Mouse (Mus musculus): ENCODE measurements around the gene Bace1.
"Not testable (repeated sequence)": the region's sequence is repeated elsewhere in the genome, so short reads cannot be mapped to it uniquely, and the experiment has no call there.

The Bace1 gene

GRCm38 (mm10) chr9:45838069-45838433, 329 bp upstream of the Bace1 start:
- in situ Hi-C loops (cut with MseI, MboI) = no loop called here

- in situ Hi-C loops (cut with MseI, MboI) = no loop called here
Observed at GRCm38 (mm10) chr9:45839139-45839981, 980 bp downstream of the Bace1 start.

DNA sequence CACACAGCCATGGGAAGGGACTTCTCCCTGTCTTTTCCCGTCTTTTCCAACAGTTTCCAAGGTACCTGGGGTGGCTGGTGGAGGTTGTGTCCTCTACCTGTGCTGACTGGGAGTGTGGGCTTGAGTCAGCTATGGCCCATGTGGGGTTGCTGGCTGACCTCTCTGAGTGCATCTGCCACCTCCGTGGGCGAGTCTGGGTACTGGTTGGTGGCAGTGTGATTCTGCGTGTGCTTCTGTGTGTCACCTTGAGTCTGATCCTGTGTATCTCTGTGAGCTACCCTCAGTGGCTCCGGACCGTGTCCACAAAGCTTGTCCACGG, 1.6 kb downstream of the Bace1 start:
- in situ Hi-C loops (cut with MseI, MboI) = no loop called here

DNA sequence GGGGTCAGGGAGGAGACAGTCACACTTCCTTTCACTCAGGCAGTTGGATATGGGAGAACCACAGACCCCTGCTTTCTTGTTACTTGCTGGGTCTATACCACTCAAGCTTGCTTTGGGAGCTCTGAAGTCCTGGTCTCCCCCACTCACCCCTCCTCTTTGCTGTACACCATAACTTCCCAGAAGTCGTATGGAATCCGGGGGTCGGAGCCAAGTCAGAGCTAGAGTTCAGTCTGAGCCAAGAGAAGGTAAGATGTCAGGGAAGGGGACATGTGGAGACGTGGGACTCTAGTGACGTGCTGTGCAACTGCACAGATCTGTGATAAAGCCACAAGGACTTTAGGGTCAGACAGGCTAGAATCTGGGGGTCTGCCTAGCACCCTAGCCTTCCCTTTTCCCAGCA, 2.0 kb downstream of the Bace1 start:
- in situ Hi-C loops (cut with MseI, MboI) = no loop called here

DNA sequence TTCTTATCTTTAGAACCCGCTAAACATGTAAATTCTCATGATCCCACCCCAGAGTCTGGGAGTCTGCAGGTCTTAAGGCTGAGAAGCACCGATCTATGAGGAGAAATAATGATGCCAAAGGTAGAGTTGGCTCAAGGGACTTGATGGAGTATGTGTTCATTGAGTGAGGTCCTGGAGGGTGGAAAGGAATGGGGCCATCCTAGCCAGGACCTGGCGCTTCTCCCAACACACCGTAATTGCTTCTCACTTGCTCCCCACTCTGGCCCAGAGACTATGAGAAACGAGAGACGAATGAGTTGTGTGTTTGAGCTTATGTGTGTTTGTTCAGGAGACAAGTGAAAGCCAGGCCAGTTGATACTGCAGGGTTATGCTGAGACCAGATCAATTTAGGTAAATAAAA, 3.1 kb downstream of the Bace1 start:
- in situ Hi-C loops (cut with MseI, MboI) = no loop called here

DNA sequence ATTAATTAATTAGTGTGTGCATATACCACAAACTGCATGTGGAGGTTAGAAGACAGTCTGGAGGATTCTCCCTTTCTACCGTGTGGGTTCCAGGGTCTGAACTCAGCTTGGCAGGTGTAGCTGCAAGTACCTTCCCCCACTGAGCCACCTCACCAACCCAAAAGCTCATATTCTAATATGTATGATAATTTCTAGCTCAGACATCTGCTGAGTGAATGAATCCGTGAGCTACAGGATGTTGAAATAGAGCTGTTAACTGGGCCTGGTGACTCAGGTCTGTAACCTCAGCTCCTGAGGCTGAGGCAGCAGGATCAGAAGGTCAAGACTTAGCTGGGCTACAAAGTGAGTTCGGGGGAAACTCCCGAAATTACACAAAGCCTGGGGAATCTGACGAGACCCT, 4.6 kb downstream of the Bace1 start:
- in situ Hi-C loops (cut with MseI, MboI) = no loop called here

- in situ Hi-C loops (cut with MseI, MboI) = no loop called here
Observed at GRCm38 (mm10) chr9:45843780-45844179, 5.4 kb downstream of the Bace1 start.

GRCm38 (mm10) chr9:45845541-45845940, 7.2 kb downstream of the Bace1 start:
- in situ Hi-C loops (cut with MseI, MboI) = no loop called here

- in situ Hi-C loops (cut with MseI, MboI) = not testable (repeated sequence)
Observed at GRCm38 (mm10) chr9:45846176-45846575, 7.8 kb downstream of the Bace1 start.

- in situ Hi-C loops (cut with MseI, MboI) = no loop called here
Observed at GRCm38 (mm10) chr9:45846891-45847460, 8.6 kb downstream of the Bace1 start.

GRCm38 (mm10) chr9:45849528-45850408, 11.4 kb downstream of the Bace1 start:
- in situ Hi-C loops (cut with MseI, MboI) = no loop called here

DNA sequence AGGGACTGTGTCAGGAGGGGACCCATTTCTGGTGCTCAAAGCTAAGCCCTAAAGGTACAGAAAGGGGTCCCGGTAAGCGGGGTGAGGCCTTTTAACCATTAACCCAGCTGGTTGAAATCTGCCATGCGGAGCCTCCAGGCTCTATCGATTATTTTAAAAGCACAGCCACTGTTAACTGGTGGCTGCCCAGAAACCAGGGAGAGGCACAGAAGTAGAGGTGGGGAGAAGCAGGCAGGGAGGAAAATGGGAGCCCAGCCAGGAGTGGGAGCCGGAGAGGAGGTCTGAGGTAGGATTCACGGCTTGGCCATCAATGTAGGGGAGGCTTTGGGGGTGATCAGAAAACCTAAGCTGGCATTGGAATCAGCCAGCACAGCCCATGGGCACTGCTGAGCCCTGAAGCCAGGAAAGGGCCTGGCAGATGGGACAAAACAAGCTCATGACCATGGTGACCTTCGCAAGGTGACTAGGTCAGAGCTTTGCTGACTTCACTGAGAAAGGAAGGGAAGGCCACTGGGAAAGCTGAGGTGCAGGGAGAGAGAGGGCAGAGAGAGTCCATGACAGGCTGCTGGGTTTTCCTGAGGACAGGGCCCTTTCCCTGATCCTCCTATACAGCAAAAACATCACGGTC, 12.3 kb downstream of the Bace1 start:
- in situ Hi-C loops (cut with MseI, MboI) = no loop called here

DNA sequence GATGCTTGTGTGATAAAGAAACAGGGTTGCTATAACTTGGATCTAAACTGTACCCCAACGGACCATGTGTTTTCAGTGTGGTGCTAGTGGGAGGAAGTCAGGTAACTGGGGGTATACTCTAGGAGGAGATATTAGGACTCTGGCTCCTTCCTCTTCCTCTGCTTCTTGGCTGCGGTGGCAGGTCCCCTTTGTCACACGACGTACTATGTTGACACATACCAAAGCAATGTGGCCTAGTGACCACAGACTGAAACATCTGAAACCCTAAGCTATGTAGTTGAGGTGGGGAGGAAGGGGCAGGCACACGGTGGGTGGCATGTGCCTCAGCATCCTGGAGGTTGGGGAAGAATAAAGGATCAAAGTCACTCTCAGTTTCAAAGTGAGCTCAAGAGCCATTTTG, 12.9 kb downstream of the Bace1 start:
- in situ Hi-C loops (cut with MseI, MboI) = no loop called here

DNA sequence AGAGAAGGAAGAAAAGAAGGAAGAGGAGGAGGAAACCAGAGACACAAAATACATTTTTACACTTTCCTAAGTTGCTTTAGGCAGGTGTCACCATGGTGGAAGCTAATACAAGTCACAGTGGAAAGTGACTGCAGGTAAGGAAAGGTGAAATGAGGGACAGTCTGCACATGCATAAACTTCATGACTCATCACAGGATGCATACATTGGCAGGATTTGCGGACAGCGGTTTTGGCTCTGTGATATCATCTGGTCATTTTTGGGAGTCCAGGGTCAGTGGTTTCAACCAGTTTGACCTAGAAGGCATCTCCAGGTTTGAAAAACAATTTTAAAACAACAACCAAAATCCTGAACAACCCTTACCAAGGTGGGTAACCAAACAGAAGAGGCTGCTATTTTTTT, 13.4 kb downstream of the Bace1 start:
- in situ Hi-C loops (cut with MseI, MboI) = no loop called here

DNA sequence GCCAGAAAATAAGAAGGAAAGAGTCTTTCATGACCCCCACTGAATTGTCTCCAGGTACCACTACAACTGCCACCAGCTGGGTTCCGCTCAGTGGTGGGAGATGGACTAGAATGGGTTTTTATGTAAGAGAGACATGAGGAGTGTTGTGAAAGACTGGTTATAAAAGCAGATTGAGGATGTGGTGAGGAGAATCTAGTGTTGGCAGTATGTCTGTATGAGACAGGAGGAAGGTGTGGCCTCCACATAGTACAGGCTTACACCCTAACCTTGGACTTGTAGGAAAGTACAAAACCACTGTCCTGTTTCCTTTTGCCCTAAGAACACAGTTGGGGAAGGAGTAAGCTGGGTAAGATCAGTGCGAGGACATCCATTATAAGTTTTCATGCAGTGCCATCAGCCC, 15.3 kb downstream of the Bace1 start:
- in situ Hi-C loops (cut with MseI, MboI) = no loop called here

DNA sequence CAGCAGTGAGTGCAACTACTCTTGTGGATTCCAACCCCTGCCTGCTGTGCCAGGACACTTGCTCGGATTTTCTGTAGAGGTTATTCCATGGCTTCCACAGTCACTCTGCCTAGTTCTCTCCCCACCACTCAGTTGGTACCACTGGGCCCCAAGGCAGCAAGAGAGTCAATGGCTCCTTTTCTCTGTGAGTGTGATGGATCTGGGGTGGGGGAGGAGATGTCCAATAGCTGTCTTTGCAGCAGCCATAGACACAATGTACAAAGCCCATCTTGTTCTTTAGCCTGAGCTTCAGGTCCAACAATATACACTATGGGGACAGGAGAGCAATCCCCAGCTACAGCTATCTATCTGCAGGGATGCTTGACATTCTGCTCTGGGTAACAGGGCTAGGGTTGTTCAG, 15.8 kb downstream of the Bace1 start:
- in situ Hi-C loops (cut with MseI, MboI) = no loop called here

GRCm38 (mm10) chr9:45859364-45859763, 21.0 kb downstream of the Bace1 start:
- in situ Hi-C loops (cut with MseI, MboI) = no loop called here

DNA sequence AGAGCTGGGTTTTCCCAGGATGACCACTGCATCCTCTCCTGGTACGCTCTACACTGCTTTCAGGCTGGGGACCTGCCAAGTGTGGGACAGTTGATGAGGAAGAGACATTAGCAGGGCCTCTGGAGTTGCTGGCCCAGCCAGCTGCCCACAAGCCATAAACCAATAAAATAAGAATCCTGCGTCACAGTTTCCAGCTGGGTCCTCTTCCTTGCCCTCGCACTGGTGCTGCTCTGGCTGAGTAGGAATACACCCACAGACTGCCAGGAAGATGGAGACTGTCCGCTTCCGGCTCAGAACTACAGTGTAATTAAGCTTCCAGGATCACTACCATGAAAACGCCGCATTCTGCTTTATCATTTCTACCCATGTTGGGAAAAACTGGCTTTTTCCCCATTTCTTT, 23.4 kb downstream of the Bace1 start:
- in situ Hi-C loops (cut with MseI, MboI) = no loop called here

DNA sequence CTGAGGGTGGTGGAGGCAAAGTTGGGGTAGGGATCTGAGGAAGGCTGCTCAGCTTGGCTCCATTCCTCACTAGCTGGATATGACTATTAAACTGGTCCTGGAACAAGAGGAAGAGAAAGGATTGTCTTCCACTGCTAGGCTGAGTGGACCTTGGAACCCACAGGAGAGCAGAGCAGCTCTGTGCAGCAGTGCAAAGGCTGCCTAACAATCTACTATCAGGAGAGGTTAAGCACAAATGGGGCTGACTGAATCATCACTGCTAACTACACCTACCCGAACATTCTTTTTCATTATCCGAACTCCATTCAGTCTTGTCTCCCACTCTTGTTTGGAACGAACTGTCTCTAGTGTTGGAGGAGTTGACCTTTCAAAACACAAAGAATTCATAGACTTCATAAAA, 30.8 kb downstream of the Bace1 start:
- in situ Hi-C loops (cut with MseI, MboI) = no loop called here

- in situ Hi-C loops (cut with MseI, MboI) = no loop called here
Observed at GRCm38 (mm10) chr9:45870265-45870664, 31.9 kb downstream of the Bace1 start.

- in situ Hi-C loops (cut with MseI, MboI) = no loop called here
Observed at GRCm38 (mm10) chr9:45877928-45878327, 39.5 kb downstream of the Bace1 start.

DNA sequence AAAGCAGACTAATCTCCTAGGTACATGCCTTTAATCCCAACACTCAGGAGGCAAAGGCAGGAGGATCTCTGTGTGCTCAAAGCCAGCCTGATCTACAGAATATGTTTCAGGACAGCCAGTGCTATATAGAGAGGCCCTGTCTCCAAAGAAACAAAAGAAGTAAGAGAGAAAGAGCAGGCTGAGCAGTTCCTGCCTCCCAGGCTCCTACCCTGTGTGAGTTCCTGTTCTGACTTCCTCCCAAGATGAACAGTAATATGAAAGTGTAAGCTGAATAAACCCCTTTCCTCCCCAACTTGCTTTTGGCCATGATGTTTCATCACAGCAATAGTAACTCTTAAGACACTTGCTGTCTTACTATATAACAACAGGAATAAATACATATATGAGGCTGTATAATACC, 55.3 kb downstream of the Bace1 start:
- in situ Hi-C loops (cut with MseI, MboI) = no loop called here

Measured in mouse trophoblast stem cell (cell line).